Mouse (Mus musculus): ENCODE results near the gene Men1.

The Men1 gene

GRCm38 (mm10) chr19:6339890-6340504, 5.2 kb downstream of the Men1 start:
- no peak for DNase-seq

- DNase-seq = peak; percentile 83
These were observed 6.0 kb downstream of the Men1 start, which contains the start of gene Map4k2 for GRCm38 (mm10) chr19:6340524-6341452. TSS of gene Map4k2 (plus strand) at chr19:6341135.

DNA sequence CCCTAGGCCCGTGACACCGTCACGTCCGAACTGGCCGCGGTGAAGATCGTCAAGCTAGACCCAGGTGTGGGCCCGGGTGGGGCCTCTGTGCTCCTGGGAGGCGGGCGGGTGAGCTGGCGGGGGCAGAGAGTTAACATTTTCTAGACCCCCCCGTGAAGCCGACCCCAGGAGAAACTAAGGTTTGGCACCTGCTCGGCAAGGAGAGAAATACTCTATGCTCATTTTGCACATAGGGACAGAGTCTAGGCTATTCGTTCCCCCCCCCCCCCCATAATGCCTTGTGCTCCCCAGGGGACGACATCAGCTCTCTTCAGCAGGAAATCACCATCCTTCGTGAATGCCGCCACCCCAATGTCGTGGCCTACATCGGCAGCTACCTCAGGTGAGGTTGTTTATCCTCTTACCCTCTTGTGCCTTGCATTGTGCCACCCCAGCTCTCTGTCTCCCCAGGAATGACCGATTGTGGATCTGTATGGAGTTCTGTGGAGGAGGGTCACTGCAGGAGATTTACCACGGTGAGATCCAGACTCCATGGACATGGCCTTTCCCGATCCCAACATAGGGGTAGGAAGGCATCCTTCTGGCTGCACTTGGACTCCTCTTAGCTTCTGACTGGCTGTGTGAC, 6.8 kb downstream of the Men1 start:
- DNase-seq = no peak

- no peak for DNase-seq
These were observed 7.6 kb downstream of the Men1 start for GRCm38 (mm10) chr19:6342276-6342933.

DNA sequence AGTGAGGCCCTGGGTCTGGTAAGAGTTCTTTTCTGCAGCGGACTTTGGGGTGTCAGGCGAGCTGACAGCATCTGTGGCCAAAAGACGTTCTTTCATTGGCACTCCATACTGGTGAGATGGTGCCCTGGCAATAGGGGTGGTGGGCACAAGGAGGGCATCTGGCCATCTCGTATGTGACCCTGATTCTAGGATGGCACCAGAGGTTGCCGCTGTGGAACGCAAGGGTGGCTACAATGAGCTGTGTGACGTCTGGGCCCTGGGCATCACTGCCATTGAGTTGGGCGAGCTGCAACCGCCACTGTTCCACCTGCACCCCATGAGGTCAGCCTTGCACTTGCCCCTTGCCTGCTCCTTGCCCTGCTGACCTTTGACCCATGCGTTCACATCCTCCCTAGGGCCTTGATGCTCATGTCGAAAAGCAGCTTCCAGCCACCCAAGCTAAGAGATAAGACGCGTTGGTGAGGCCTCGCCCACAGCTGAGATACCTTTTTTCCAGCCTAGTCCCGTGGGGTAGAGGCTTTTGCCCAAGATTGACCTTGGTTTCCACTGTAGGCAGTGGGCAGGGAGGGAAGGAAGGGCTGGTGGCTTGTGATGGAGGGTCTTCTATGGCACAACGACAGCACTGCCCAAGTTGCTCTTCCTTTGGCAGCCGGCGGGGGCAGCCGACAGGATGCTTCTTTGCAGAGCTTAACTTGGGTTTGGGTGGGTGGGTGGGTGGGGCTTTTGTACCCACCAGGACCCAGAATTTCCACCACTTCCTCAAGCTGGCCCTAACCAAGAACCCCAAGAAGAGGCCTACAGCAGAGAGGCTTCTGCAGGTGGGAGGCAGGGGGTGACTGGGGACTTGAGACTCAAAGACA, 8.5 kb downstream of the Men1 start:
- no peak for DNase-seq

DNA sequence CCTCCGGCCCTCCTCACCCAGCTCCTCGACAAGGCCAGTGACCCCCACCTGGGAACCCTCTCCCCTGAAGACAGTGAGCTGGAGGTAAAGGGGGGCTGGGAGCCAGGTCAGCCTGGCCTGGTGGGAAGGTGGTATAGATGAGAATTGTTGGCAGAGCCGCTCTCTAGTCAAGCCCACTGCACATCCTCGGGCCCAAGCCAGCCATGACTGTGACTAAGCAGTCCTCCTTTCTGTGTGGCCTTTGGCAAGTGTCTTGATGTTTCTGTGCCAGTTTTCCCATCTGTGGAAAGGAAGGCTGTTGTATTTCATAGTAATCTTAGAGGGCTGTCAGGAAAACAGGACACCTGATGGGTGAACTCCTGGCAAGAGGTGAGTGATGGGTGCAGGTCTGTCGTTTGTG, 9.2 kb downstream of the Men1 start:
- DNase-seq = no peak

DNA sequence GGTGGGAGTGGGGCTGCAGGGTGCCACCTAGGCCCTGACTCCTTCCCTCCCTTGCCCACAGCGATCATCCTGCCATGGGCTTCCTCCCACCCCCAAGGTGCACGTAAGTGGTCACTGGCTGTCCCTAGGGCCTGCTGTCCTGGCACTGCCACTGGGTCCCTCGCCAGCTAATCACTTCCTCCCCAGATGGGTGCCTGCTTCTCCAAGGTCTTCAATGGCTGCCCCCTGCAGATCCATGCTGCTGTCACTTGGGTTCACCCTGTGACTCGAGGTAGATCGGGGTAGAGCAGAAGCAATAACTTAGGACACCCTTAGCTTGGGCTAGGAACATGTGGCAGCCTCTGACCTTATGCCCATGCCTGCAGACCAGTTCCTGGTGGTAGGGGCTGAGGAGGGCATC, 11.2 kb downstream of the Men1 start:
- DNase-seq = no peak

DNA sequence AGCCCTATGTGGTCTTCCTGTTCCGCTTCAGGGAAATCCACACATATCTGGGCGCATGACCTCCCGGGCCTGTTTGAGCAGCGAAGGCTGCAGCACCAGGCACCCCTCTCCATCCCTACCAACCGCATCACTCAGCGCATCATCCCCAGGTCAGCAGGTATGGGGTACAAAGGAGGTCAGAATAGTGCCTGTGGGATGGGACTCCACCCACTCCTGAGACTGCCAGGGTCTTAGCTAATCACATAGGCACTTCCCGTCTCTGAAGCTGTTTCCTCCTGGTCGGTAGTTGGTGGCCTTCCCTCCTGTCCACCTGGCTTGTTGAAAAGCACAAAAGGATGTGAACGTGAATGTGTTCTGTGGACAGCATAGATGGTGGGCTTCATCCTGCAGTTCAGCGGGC, 11.9 kb downstream of the Men1 start:
- no peak for DNase-seq

DNA sequence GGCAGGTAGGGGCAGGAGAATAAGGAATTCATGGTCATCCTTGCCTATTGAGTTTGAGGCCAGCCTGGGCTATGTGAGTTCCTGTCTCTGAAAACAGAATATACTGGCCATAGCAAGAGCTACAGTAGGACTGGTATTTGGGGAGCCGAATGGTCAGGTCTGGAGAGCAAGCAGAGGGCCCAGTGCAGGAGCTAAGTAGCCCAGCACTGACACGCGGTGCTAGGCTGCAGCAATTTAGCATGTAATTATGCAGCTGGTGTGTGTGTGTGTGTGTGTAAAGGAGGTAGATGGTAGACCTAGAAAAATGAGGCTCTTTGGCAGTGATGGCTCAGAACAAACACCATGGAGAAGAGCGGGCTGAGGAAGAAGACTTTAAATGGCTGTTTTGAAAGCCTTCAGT, 12.8 kb downstream of the Men1 start:
- no peak for DNase-seq

GRCm38 (mm10) chr19:6348717-6349116, 13.9 kb downstream of the Men1 start:
- no peak for DNase-seq

GRCm38 (mm10) chr19:6349215-6349983, 14.6 kb downstream of the Men1 start:
- no peak for DNase-seq

- no peak for DNase-seq
These were observed 16.8 kb downstream of the Men1 start for GRCm38 (mm10) chr19:6351431-6352106.

DNA sequence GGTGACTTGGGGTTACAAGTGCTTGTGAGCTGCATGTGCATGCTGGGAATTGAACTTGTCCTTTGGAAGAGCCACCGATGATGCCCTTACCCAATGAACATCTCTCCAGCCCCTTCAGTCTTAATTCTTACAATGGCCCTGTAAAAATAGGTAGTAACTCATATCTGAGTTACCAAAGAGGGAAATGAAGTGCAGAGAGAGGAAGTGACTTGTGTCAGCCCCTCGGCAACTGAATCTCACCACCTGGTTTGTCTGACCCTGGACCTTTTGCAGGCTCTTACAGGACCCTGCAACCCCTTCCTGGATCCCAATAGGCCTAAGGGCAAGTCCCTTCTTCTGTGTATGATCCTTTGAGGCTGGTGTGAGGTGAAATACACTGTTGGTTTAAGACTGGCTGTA, 17.3 kb downstream of the Men1 start:
- no peak for DNase-seq

DNA sequence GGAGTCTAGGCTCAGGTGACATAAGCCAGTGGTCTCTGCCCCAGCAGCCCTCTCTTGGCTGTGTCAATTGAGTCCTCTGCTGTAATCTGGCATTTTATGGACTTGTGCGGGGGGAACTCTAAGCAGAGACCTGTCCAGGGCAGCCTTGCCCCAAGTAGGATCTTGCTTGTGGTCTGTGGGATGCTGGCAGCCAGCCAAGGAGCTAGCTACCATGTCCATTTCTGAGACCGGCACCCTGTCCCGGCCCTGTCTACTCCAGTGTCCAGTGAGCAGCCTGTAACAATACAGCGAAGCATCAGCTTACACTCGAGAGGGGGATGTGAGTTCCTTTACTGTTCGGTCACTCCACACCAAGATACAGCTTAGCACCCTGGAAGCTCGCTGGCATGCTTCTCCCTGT, 19.3 kb downstream of the Men1 start:
- no peak for DNase-seq

DNA sequence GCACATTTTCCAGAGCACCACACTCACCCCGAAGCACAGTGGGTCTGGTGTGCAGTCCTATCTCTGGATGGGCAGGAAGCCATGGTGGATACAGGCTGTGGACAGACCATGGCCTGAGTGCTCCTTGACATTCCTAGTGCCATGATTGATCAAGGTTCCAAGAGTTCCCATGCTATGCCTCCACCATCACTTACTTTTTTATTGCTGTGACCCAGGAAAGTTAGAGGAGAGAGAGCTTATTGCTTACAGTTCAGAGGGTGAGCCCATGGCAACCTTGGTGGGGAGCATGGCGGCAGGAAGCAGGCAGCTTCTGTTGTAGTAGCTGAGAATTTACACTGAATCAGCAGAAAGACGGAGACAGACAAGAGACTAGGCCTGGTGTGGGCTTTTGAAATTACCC, 26.5 kb downstream of the Men1 start:
- DNase-seq = no peak

GRCm38 (mm10) chr19:6363091-6363410, 28.3 kb downstream of the Men1 start:
- no peak for DNase-seq

- peak; percentile 100 for DNase-seq
These were observed 28.8 kb downstream of the Men1 start, which contains the start of gene Sf1 for GRCm38 (mm10) chr19:6363411-6364240. TSS of gene Sf1 (plus strand) at chr19:6363690.

- DNase-seq = peak; percentile 93
These were observed 29.5 kb downstream of the Men1 start for GRCm38 (mm10) chr19:6364317-6364725.

DNA sequence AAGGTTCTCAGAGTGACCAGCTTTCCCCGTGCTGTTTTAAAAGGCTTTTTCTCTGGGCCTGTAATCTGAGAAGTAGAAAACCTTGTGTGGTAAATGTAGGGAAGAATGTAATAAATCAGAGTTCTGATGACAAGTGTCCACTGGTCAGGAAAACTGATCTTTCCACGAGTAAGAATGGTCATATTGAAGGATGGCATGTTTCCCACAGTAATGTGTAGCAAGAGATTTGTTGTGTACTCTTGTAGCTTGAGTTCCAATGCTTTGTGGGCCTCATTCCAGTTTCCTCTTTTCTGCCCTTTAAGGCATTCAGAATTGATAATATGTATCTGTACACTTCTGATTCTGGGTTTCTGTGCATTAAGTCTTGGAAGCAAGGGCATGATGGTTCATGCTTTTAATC, 30.1 kb downstream of the Men1 start:
- no peak for DNase-seq

- DNase-seq = no peak
These were observed 35.4 kb downstream of the Men1 start for GRCm38 (mm10) chr19:6370175-6370574.

Measured in retina, postnatal 1 day (tissue).